Mouse (Mus musculus) ES-E14 (cell line): ENCODE measurements at regions not wholly inside any gene's neighbourhood (a gene's known extent, or its start where the extent isn't known, plus 50 kb on each side); places are given as distances from the start of the nearest gene placed in this dataset.
A peak's percentile ranks its signal among the peaks of the same experiment; 100 is the strongest.

Experiments
- DNase-seq: peaks from one replicate; pipeline ENCODE4 v3.0.0-alpha.2; 2013; ENCODE audit warnings: low read depth, low spot score
- H3K27ac ChIP-seq: 2 replicates; pipeline ENCODE4 v1.5.1; 2012; ENCODE audit warnings: low read depth, mild to moderate bottlenecking, low read length, moderate library complexity, mixed read lengths; ENCODE audit not compliant: poor library complexity, insufficient read depth, severe bottlenecking
- H3K36me3 ChIP-seq: 2 replicates; pipeline ENCODE4 v1.6.1; 2012; ENCODE audit warnings: mild to moderate bottlenecking, low read length, moderate library complexity, mixed read lengths; ENCODE audit not compliant: control insufficient read depth, poor library complexity, insufficient read depth, severe bottlenecking
- H3K4me1 ChIP-seq, 2 experiments: fragments of 150-350 bp in 1 of 2; sonication (generic) in 1 of 2; 2 replicates each; pipeline ENCODE4 v1.6.1; 2012; ENCODE audit warnings: low read length in 2 of 2, mild to moderate bottlenecking in 1 of 2, mixed read lengths in 1 of 2; ENCODE audit not compliant: control insufficient read depth in 2 of 2, insufficient read depth in 2 of 2, poor library complexity in 1 of 2
- H3K4me3 ChIP-seq, 2 experiments: fragments of 150-350 bp in 1 of 2; sonication (generic) in 1 of 2; 2 replicates each; pipeline ENCODE4 v1.5.1; 2012; ENCODE audit warnings: low read length in 2 of 2, low read depth in 1 of 2, mild to moderate bottlenecking in 1 of 2, mixed read lengths in 1 of 2; ENCODE audit not compliant: insufficient read depth in 1 of 2, poor library complexity in 1 of 2, severe bottlenecking in 1 of 2
- H3K9ac ChIP-seq: 2 replicates; pipeline ENCODE4 v1.6.1; 2012; ENCODE audit warnings: low read depth, mild to moderate bottlenecking, low read length, mixed read lengths; ENCODE audit not compliant: poor library complexity, insufficient read depth, severe bottlenecking
- H3K9me3 ChIP-seq: fragments of 150-350 bp; sonication (generic); 2 replicates; pipeline ENCODE4 v1.6.1; 2012; ENCODE audit warnings: low read depth, mild to moderate bottlenecking, low read length; ENCODE audit not compliant: control insufficient read depth, insufficient read depth
- CHD2 ChIP-seq: IDR thresholded peaks from 2 replicates; pipeline ENCODE4 v1.6.1; 2014; ENCODE audit warnings: mild to moderate bottlenecking, low read depth, low read length, inconsistent platforms
- HCFC1 ChIP-seq: IDR thresholded peaks from 2 replicates; pipeline ENCODE4 v1.6.1; 2012; ENCODE audit warnings: low read length, inconsistent platforms, borderline replicate concordance; ENCODE audit not compliant: insufficient read depth
- MAFK ChIP-seq: IDR thresholded peaks from 2 replicates; pipeline ENCODE4 v1.6.1; 2014; ENCODE audit warnings: mild to moderate bottlenecking, low read depth, low read length, inconsistent platforms; ENCODE audit not compliant: insufficient read depth
- ZC3H11A ChIP-seq: IDR thresholded peaks from 2 replicates; pipeline ENCODE4 v1.6.1; 2012; ENCODE audit warnings: low read depth, mild to moderate bottlenecking, inconsistent platforms, low read length, borderline replicate concordance
- ZNF384 ChIP-seq: IDR thresholded peaks from 2 replicates; pipeline ENCODE4 v1.6.1; 2012; ENCODE audit warnings: low read depth, low read length, inconsistent platforms
- in situ Hi-C, 2 experiments: fragments of 600-800 bp; cut with MboI; formaldehyde crosslinking; loops; one replicate each; pipeline ENCODE4 v1.15.1; 2025; ENCODE audit warnings: low sequenced_read_pairs in 2 of 2, inconsistent platforms in 1 of 2; ENCODE audit not compliant: unreplicated experiment in 2 of 2

DNA sequence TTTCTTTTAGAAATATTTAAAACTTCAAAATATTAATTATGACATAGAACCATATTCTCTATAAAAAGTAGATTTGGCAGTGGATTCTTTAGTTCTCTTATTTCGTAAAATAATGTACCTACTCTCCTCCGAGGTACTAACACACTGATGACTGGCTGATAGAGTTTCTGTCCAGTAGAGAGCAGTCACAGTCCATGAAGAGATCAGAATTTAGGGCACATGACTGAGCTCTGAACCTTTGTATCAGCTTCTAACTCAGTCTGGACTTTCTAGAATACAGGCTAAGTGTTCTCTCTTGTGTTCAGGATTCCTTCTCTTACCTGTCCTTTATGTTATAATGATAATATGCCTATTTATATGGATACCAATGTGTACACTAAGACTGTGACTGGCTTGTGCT lies 494.3 kb downstream of the Cd109 start:
- H3K4me3 ChIP-seq = no peak overlapping the region
- no peak overlapping the region for H3K27ac ChIP-seq
- no peak overlapping the region for H3K9ac ChIP-seq
- H3K9me3 ChIP-seq = no peaks in the 10 kb centered on the region
- no peaks in the 10 kb centered on the region for H3K4me1 ChIP-seq
- no peak for TF ChIP-seq MAFK
- 0 out of 2 replicates have a peak, but pooled peaks have one; percentile 2 for TF ChIP-seq ZC3H11A
- TF ChIP-seq CHD2 = no peak
- no peak for TF ChIP-seq HCFC1
- H3K36me3 ChIP-seq = no peaks in the 10 kb centered on the region
- no peak for DNase-seq
- in situ Hi-C loops = no loop called here

DNA sequence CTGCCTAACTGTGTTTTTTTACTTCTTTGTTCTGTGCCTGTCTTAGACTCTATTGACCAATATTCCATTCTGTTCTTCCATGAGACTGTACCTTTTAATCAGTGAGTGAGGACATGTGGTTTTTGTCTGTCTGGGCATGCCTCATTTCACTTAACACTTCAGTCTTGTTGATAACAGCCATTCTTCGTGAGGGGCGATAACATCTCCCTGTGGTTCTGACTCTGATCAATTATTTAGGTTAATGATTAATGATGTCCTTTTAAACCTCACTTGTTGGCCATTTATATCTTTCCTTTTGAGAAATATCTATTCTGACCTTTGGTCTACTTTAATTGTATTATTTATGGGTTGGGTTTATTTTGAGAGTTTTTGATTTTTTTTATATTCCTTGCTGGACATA lies 496.0 kb downstream of the Cd109 start:
- in situ Hi-C loops = no loop called here
- H3K4me1 ChIP-seq = no peaks in the 10 kb centered on the region
- H3K9ac ChIP-seq = no peak overlapping the region
- H3K9me3 ChIP-seq = no peaks in the 10 kb centered on the region
- TF ChIP-seq CHD2 (no peak), HCFC1 (no peak), ZNF384 (no peak), ZC3H11A (no peak), MAFK (no peak)
- no peak overlapping the region for H3K27ac ChIP-seq
- H3K4me3 ChIP-seq = no peak overlapping the region
- no peak for DNase-seq
- no peaks in the 10 kb centered on the region for H3K36me3 ChIP-seq

DNA sequence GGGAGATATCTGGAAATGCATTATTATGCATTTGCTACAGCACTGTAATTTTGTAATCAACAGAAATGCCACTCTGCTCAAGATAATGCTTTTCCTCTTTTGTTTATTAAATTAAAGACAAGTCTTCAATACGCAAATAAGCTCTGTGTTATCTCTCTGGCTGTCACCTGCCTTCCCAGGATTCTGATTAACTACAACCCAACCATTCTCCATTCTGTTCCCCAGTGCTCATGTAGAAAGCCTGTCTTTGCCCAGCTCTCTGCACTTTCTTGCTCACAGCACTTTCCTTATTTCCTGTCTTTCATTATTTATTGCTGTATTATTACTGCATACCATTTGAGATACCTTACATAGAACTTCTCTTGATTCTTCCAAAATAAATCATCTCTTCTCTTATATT lies 525.6 kb downstream of the Cd109 start:
- Histone ChIP-seq H3K36me3 (no peaks in the 10 kb centered on the region), H3K27ac (no peak overlapping the region), H3K4me1 (no peaks in the 10 kb centered on the region), H3K9ac (no peak overlapping the region), H3K4me3 (no peak overlapping the region), H3K9me3 (no peaks in the 10 kb centered on the region)
- in situ Hi-C loops = no loop called here
- no peak for TF ChIP-seq CHD2
- TF ChIP-seq HCFC1 = no peak
- TF ChIP-seq ZNF384 = no peak
- no peak for TF ChIP-seq MAFK
- no peak for TF ChIP-seq ZC3H11A
- no peak for DNase-seq

DNA sequence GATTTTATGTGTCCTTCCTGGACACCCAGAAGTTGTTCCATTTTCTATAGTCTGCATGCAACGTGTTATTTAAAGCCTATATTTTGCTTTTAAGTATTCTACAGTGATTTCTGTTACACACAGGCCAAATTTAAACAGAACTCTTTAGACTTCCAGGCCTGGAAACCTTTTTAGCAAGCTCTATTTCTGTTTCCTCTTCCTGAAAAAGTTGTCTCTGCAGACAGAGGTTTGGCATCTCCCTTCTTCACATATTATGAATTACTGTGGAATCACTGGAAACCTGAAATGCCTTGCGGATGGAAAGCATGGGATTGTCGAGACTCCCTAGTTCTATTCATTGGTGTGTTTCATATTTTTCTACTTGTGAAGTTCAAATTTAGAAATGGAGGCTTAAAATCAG lies 530.7 kb downstream of the Cd109 start:
- DNase-seq = no peak
- in situ Hi-C loops = no loop called here
- TF ChIP-seq MAFK (no peak), ZC3H11A (no peak), CHD2 (no peak), HCFC1 (no peak), ZNF384 (no peak)
- H3K27ac ChIP-seq = no peak overlapping the region
- H3K9me3 ChIP-seq = no peaks in the 10 kb centered on the region
- no peak overlapping the region for H3K9ac ChIP-seq
- H3K4me1 ChIP-seq = no peaks in the 10 kb centered on the region
- H3K4me3 ChIP-seq = no peak overlapping the region
- H3K36me3 ChIP-seq = no peaks in the 10 kb centered on the region

DNA sequence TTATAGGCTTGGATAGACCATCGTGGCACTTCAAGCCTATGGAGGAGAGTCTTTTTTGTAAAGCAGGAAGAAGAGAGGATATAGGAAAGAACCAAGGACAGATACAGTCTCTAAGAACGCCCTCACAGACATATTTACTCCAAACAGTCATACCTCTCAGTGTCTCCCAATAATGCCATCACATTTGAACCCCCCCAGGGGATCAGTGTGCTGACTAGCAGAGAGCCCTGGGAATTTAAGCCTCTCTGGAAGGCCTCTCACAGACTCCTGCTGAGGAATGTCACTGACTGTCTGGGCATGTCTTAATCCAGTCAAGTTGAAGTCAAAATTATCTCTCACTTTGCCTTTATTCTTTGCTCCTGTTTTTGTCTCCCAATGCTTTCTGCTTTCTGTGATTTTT lies 550.2 kb downstream of the Cd109 start:
- H3K36me3 ChIP-seq = no peaks in the 10 kb centered on the region
- TF ChIP-seq CHD2 = no peak
- TF ChIP-seq ZNF384 = no peak
- TF ChIP-seq ZC3H11A = no peak
- TF ChIP-seq HCFC1 = no peak
- TF ChIP-seq MAFK = no peak
- no peak for DNase-seq
- in situ Hi-C loops = no loop called here
- H3K4me3 ChIP-seq = no peak overlapping the region
- no peaks in the 10 kb centered on the region for H3K9me3 ChIP-seq
- H3K4me1 ChIP-seq = no peaks in the 10 kb centered on the region
- H3K9ac ChIP-seq = no peak overlapping the region
- no peak overlapping the region for H3K27ac ChIP-seq
